Mouse (Mus musculus): Measurements from ENCODE around the gene Olfr585.

GRCm38 (mm10) chr7:103097420-103097819 lies at the start of gene Olfr585:
- TF ChIP-seq POLR2A (IDR thresholded peaks at IDR 0.05; ENCODE audit: extremely low read depth, insufficient read depth, low read length) (no peak), CTCF (IDR thresholded peaks at IDR 0.05; ENCODE audit: extremely low read depth, insufficient read depth, low read length) (no peak)

Measured in cortical plate, adult 2 months (tissue).